Mouse (Mus musculus) liver, adult 2 months (tissue): Measurements from ENCODE around the gene Pitx2.

ENCODE experiments used
- CTCF ChIP-seq: fragments of 200-500 bp; IDR thresholded peaks from 2 replicates; pipeline ENCODE4 v1.5.1; 2011; ENCODE audit warnings: low read depth, low read length, control low read depth
- POLR2A ChIP-seq: fragments of 200-500 bp; IDR thresholded peaks from 2 replicates; pipeline ENCODE4 v1.6.1; 2011; ENCODE audit warnings: low read length, control low read depth; ENCODE audit not compliant: insufficient read depth; ENCODE audit errors: extremely low read depth

DNA sequence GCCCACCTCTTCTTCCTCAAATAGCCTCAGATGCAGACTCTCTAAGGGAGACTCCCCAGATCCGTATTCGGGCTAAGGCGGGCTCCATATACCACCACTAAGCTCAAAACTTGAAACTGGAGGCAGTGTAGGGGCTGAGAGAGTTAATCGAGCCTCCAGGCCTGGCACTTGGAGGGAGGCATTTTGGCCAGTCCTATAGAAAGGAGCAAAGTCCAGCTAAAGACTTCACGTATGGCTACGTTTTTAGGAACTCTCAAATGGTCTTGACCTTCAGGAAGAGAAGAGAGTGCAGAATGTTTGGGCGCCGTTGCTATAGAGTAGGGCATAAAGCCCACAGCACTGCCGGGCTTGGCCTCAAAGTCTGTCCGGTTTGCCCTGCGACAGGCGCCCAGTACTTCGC lies 7.1 kb downstream of the Pitx2 start:
- TF ChIP-seq CTCF = no peak
- TF ChIP-seq POLR2A = no peak
